Mouse (Mus musculus): ENCODE measurements around the gene Cdc20. TPM values are rescaled to one million over a fixed set of nuclear protein-coding genes. Genes with fewer than 3 reads are reported as not detected.

Gene Cdc20
- polyA plus RNA-seq, 1 experiment from 2014 or later: 63.0 TPM

GRCm38 (mm10) chr4:118410871-118411270 lies 26.3 kb downstream of the Cdc20 start:
- ATAC-seq: no peak
- Histone ChIP-seq H3K4me2 (ENCODE audit: low read depth, low read length) (no peak overlapping the region), H3K9ac (replicated peaks) (no peak overlapping the region), H3K27me3 (ENCODE audit: insufficient read depth, low read length) (no peaks in the 10 kb centered on the region), H3K4me1 (ENCODE audit: insufficient read depth) (peaks cover 9% of the 10 kb centered on the region; the same call in 1 of the 2 replicates), H3K4me3 (ENCODE audit: low read depth, low read length) (no peak overlapping the region), H3K36me3 (replicated peaks; ENCODE audit: insufficient read depth, low read length) (peaks cover 45% of the 10 kb centered on the region), H3K27ac (ENCODE audit: low read depth) (no peak overlapping the region), H3K9me3 (ENCODE audit: low read length) (no peaks in the 10 kb centered on the region)
- WGBS (ENCODE audit: insufficient replicate concordance): 87% methylated on average over 5 of the region's 5 CpGs
- no peak for DNase-seq
- TF ChIP-seq EP300 (IDR thresholded peaks at IDR 0.05; ENCODE audit: low read depth): no peak
- TF ChIP-seq CTCF (IDR thresholded peaks at IDR 0.05; ENCODE audit: low read depth): no peak

GRCm38 (mm10) chr4:118409142-118409900 lies 27.8 kb downstream of the Cdc20 start, which contains the start of the genes Szt2 and Med8:
TSS of gene Szt2 (minus strand) at chr4:118409273.
TSS of gene Med8 (plus strand) at chr4:118409337.
- peak; percentile 94 for DNase-seq
- Histone ChIP-seq H3K27ac (ENCODE audit: low read depth) (peak within 1 kb of the TSS; percentile 93), H3K9ac (replicated peaks) (peak within 1 kb of the TSS; percentile 86), H3K36me3 (replicated peaks; ENCODE audit: insufficient read depth, low read length) (peaks cover 33% of the 10 kb centered on the region), H3K9me3 (ENCODE audit: low read length) (no peaks in the 10 kb centered on the region), H3K4me3 (ENCODE audit: low read depth, low read length) (peak within 1 kb of the TSS; percentile 83), H3K4me1 (ENCODE audit: insufficient read depth) (peaks cover 9% of the 10 kb centered on the region; the same call in 1 of the 2 replicates), H3K27me3 (ENCODE audit: insufficient read depth, low read length) (no peaks in the 10 kb centered on the region), H3K4me2 (ENCODE audit: low read depth, low read length) (peak within 1 kb of the TSS; percentile 77)
- peak; percentile 99 for ATAC-seq
- under 1% methylated on average over 53 of the region's 53 CpGs for WGBS (ENCODE audit: insufficient replicate concordance)
- TF ChIP-seq CTCF (IDR thresholded peaks at IDR 0.05; ENCODE audit: low read depth) (no peak), EP300 (IDR thresholded peaks at IDR 0.05; ENCODE audit: low read depth) (peak; percentile 83)

GRCm38 (mm10) chr4:118402701-118403100 lies 34.5 kb downstream of the Cdc20 start:
- no peak for ATAC-seq
- DNase-seq: no peak
- peaks cover 2% of the 10 kb centered on the region; the same call in 1 of the 2 replicates for H3K4me1 ChIP-seq (ENCODE audit: insufficient read depth)
- no peaks in the 10 kb centered on the region for H3K27me3 ChIP-seq (ENCODE audit: insufficient read depth, low read length)
- no peak overlapping the region for H3K27ac ChIP-seq (ENCODE audit: low read depth)
- H3K9me3 ChIP-seq (ENCODE audit: low read length): no peaks in the 10 kb centered on the region
- H3K4me3 ChIP-seq (ENCODE audit: low read depth, low read length): no peak overlapping the region
- TF ChIP-seq EP300 (IDR thresholded peaks at IDR 0.05; ENCODE audit: low read depth): no peak
- TF ChIP-seq CTCF (IDR thresholded peaks at IDR 0.05; ENCODE audit: low read depth): no peak
- no peak overlapping the region for H3K4me2 ChIP-seq (ENCODE audit: low read depth, low read length)
- WGBS (ENCODE audit: insufficient replicate concordance): 90% methylated on average over 12 of the region's 12 CpGs
- H3K36me3 ChIP-seq (replicated peaks; ENCODE audit: insufficient read depth, low read length): peaks cover 50% of the 10 kb centered on the region
- no peak overlapping the region for H3K9ac ChIP-seq (replicated peaks)

- H3K4me2 ChIP-seq (ENCODE audit: low read depth, low read length): no peak overlapping the region
- H3K4me1 ChIP-seq (ENCODE audit: insufficient read depth): peaks cover 2% of the 10 kb centered on the region; the same call in 1 of the 2 replicates
- no peak overlapping the region for H3K4me3 ChIP-seq (ENCODE audit: low read depth, low read length)
- no peaks in the 10 kb centered on the region for H3K9me3 ChIP-seq (ENCODE audit: low read length)
- no peaks in the 10 kb centered on the region for H3K27me3 ChIP-seq (ENCODE audit: insufficient read depth, low read length)
- 60% methylated on average over 5 of the region's 5 CpGs for WGBS (ENCODE audit: insufficient replicate concordance)
- no peak for TF ChIP-seq EP300 (IDR thresholded peaks at IDR 0.05; ENCODE audit: low read depth)
- DNase-seq: no peak
- H3K36me3 ChIP-seq (replicated peaks; ENCODE audit: insufficient read depth, low read length): peaks cover 57% of the 10 kb centered on the region
- no peak for ATAC-seq
- H3K27ac ChIP-seq (ENCODE audit: low read depth): no peak overlapping the region
- no peak overlapping the region for H3K9ac ChIP-seq (replicated peaks)
Observed at GRCm38 (mm10) chr4:118401918-118402317, 35.2 kb downstream of the Cdc20 start.

GRCm38 (mm10) chr4:118401421-118401820 lies 35.7 kb downstream of the Cdc20 start:
- Histone ChIP-seq H3K27ac (ENCODE audit: low read depth) (no peak overlapping the region), H3K27me3 (ENCODE audit: insufficient read depth, low read length) (no peaks in the 10 kb centered on the region), H3K4me2 (ENCODE audit: low read depth, low read length) (no peak overlapping the region), H3K4me3 (ENCODE audit: low read depth, low read length) (no peak overlapping the region), H3K4me1 (ENCODE audit: insufficient read depth) (peaks cover 2% of the 10 kb centered on the region; the same call in 1 of the 2 replicates), H3K36me3 (replicated peaks; ENCODE audit: insufficient read depth, low read length) (peaks cover 62% of the 10 kb centered on the region), H3K9ac (replicated peaks) (no peak overlapping the region), H3K9me3 (ENCODE audit: low read length) (no peaks in the 10 kb centered on the region)
- 89% methylated on average over 3 of the region's 3 CpGs for WGBS (ENCODE audit: insufficient replicate concordance)
- TF ChIP-seq CTCF (IDR thresholded peaks at IDR 0.05; ENCODE audit: low read depth) (no peak), EP300 (IDR thresholded peaks at IDR 0.05; ENCODE audit: low read depth) (no peak)
- DNase-seq: no peak
- ATAC-seq: no peak

- Histone ChIP-seq H3K4me3 (ENCODE audit: low read depth, low read length) (no peak overlapping the region), H3K36me3 (replicated peaks; ENCODE audit: insufficient read depth, low read length) (peaks cover 81% of the 10 kb centered on the region), H3K27me3 (ENCODE audit: insufficient read depth, low read length) (no peaks in the 10 kb centered on the region), H3K27ac (ENCODE audit: low read depth) (0 out of 2 replicates have a peak overlapping the region, but pooled peaks have one; percentile 5), H3K9ac (replicated peaks) (no peak overlapping the region), H3K9me3 (ENCODE audit: low read length) (no peaks in the 10 kb centered on the region), H3K4me2 (ENCODE audit: low read depth, low read length) (no peak overlapping the region), H3K4me1 (ENCODE audit: insufficient read depth) (peaks cover 2% of the 10 kb centered on the region; the same call in 1 of the 2 replicates)
- TF ChIP-seq CTCF (IDR thresholded peaks at IDR 0.05; ENCODE audit: low read depth): no peak
- no peak for TF ChIP-seq EP300 (IDR thresholded peaks at IDR 0.05; ENCODE audit: low read depth)
- ATAC-seq (peak; percentile 23; the same call in 1 of the 2 replicates), DNase-seq (peak; percentile 26)
- 74% methylated on average over 6 of the region's 6 CpGs for WGBS (ENCODE audit: insufficient replicate concordance)
Observed at GRCm38 (mm10) chr4:118398400-118398799, 38.8 kb downstream of the Cdc20 start.
